Mouse (Mus musculus) embryonic fibroblast, embryonic 13.5 days (primary cell): ENCODE data around the gene Kcnq2.

Experiments used
- CTCF ChIP-seq: IDR thresholded peaks from 2 replicates; pipeline ENCODE4 v1.5.1; 2011; ENCODE audit warnings: mild to moderate bottlenecking, control low read depth, low read length, moderate library complexity, borderline replicate concordance; ENCODE audit not compliant: insufficient read depth
- POLR2A ChIP-seq: IDR thresholded peaks from 2 replicates; pipeline ENCODE4 v1.6.1; 2011; ENCODE audit warnings: low read depth, mild to moderate bottlenecking, control low read depth, low read length, moderate library complexity

GRCm38 (mm10) chr2:181035186-181035585 lies 99.9 kb downstream of the Kcnq2 start:
- no peak for TF ChIP-seq POLR2A
- TF ChIP-seq CTCF = no peak
